Mouse (Mus musculus) spleen, adult 2 months (tissue): Measurements from ENCODE around the gene Cep112. TPM values are rescaled to one million over a fixed set of nuclear protein-coding genes. Genes with fewer than 3 reads are reported as not detected.

Source experiments
- DNase-seq, 2 experiments: peaks; one replicate each; pipeline versions ENCODE4 v3.0.0 to v3.0.0-alpha.2; 2012 to 2021; ENCODE audit warnings: low spot score in 2 of 2, low read depth in 1 of 2
- H3K27ac ChIP-seq: fragments of 200-500 bp; 2 replicates; pipeline ENCODE4 v1.5.1; 2012; ENCODE audit warnings: low read length, inconsistent platforms; ENCODE audit not compliant: insufficient read depth
- H3K27me3 ChIP-seq: fragments of 200-500 bp; 2 replicates; pipeline ENCODE4 v1.6.1; 2012; ENCODE audit warnings: mild to moderate bottlenecking, moderate library complexity, low read length, inconsistent platforms; ENCODE audit not compliant: control insufficient read depth, insufficient read depth
- H3K36me3 ChIP-seq: fragments of 200-500 bp; 2 replicates; pipeline ENCODE4 v1.6.1; 2012; ENCODE audit warnings: mild to moderate bottlenecking, low read length, inconsistent platforms; ENCODE audit not compliant: control insufficient read depth, insufficient read depth
- H3K4me1 ChIP-seq: fragments of 200-500 bp; 2 replicates; pipeline ENCODE4 v1.6.1; 2011; ENCODE audit warnings: inconsistent platforms; ENCODE audit not compliant: control insufficient read depth, insufficient read depth, insufficient read length
- H3K4me3 ChIP-seq: fragments of 200-500 bp; 2 replicates; pipeline ENCODE4 v1.5.1; 2011; ENCODE audit warnings: mild to moderate bottlenecking, inconsistent platforms; ENCODE audit not compliant: insufficient read depth, insufficient read length; ENCODE audit errors: extremely low read depth
- CTCF ChIP-seq: fragments of 200-500 bp; IDR thresholded peaks from 2 replicates; pipeline ENCODE4 v1.5.1; 2011; ENCODE audit warnings: mild to moderate bottlenecking, inconsistent platforms; ENCODE audit not compliant: insufficient read depth, insufficient read length, insufficient replicate concordance; ENCODE audit errors: extremely low read depth
- POLR2A ChIP-seq: fragments of 200-500 bp; IDR thresholded peaks from 2 replicates; pipeline ENCODE4 v1.6.1; 2011; ENCODE audit warnings: low read depth, low read length, inconsistent platforms
- WGBS: fragments of 180-500 bp; shearing (Covaris S2); methylation state at CpG from one replicate; pipeline ENCODE4 v1.1.7; 2018; 5-methylcytosine and 5-hydroxymethylcytosine counted together
- polyA plus RNA-seq: library from polyadenylated mRNA; depleted of rRNA; stranded (reverse); fragments of >200 nt; gene quantifications from 2 replicates; pipeline ENCODE4 v1.2.3, GENCODE M21; 2012

The Cep112 gene
- polyA plus RNA-seq, 1 experiment = 0.29 TPM

GRCm38 (mm10) chr11:108621434-108621901, 196.5 kb downstream of the Cep112 start:
- H3K27me3 ChIP-seq = no peaks in the 10 kb centered on the region
- no peaks in the 10 kb centered on the region for H3K36me3 ChIP-seq
- 91% methylated on average over 9 of the region's 9 CpGs for WGBS
- TF ChIP-seq POLR2A (no peak), CTCF (no peak)
- H3K4me1 ChIP-seq = no peaks in the 10 kb centered on the region
- no peak overlapping the region for H3K4me3 ChIP-seq
- DNase-seq = no peak
- H3K27ac ChIP-seq = no peak overlapping the region

GRCm38 (mm10) chr11:108625546-108626232, 200.7 kb downstream of the Cep112 start:
- Histone ChIP-seq H3K27me3 (no peaks in the 10 kb centered on the region), H3K4me3 (no peak overlapping the region), H3K4me1 (no peaks in the 10 kb centered on the region), H3K27ac (no peak overlapping the region), H3K36me3 (no peaks in the 10 kb centered on the region)
- 81% methylated on average over 5 of the region's 5 CpGs for WGBS
- TF ChIP-seq CTCF (no peak), POLR2A (no peak)
- no peak for DNase-seq

- no peak for DNase-seq
- 79% methylated on average over 2 of the region's 2 CpGs for WGBS
- no peak for TF ChIP-seq CTCF
- no peak for TF ChIP-seq POLR2A
- no peaks in the 10 kb centered on the region for H3K4me1 ChIP-seq
- H3K4me3 ChIP-seq = no peak overlapping the region
- H3K27ac ChIP-seq = no peak overlapping the region
- no peaks in the 10 kb centered on the region for H3K36me3 ChIP-seq
- H3K27me3 ChIP-seq = no peaks in the 10 kb centered on the region
Observed at GRCm38 (mm10) chr11:108637780-108638179, 212.8 kb downstream of the Cep112 start.

GRCm38 (mm10) chr11:108655574-108655973, 230.6 kb downstream of the Cep112 start:
- Histone ChIP-seq H3K4me1 (no peaks in the 10 kb centered on the region), H3K4me3 (no peak overlapping the region), H3K27me3 (no peaks in the 10 kb centered on the region), H3K36me3 (no peaks in the 10 kb centered on the region), H3K27ac (no peak overlapping the region)
- WGBS = 83% methylated on average over 2 of the region's 2 CpGs
- DNase-seq = no peak
- TF ChIP-seq CTCF (no peak), POLR2A (no peak)

- no peak for TF ChIP-seq CTCF
- no peak for TF ChIP-seq POLR2A
- H3K4me1 ChIP-seq = no peaks in the 10 kb centered on the region
- no peaks in the 10 kb centered on the region for H3K27me3 ChIP-seq
- H3K27ac ChIP-seq = no peak overlapping the region
- no peaks in the 10 kb centered on the region for H3K36me3 ChIP-seq
- 83% methylated on average over 3 of the region's 3 CpGs for WGBS
- H3K4me3 ChIP-seq = no peak overlapping the region
- no peak for DNase-seq
Observed at GRCm38 (mm10) chr11:108682014-108682413, 257.0 kb downstream of the Cep112 start.

GRCm38 (mm10) chr11:108696563-108696962, 271.6 kb downstream of the Cep112 start:
- TF ChIP-seq CTCF (no peak), POLR2A (no peak)

GRCm38 (mm10) chr11:108752301-108752700, 327.3 kb downstream of the Cep112 start:
- TF ChIP-seq POLR2A (no peak), CTCF (no peak)
- Histone ChIP-seq H3K4me1 (no peaks in the 10 kb centered on the region), H3K36me3 (no peaks in the 10 kb centered on the region), H3K4me3 (no peak overlapping the region), H3K27me3 (no peaks in the 10 kb centered on the region), H3K27ac (no peak overlapping the region)
- WGBS = 17% methylated on average over 7 of the region's 7 CpGs
- no peak for DNase-seq

More at GRCm38 (mm10) chr11:108696563-108696962, 271.6 kb downstream of the Cep112 start:
- no peak for DNase-seq
- Histone ChIP-seq H3K36me3 (no peaks in the 10 kb centered on the region), H3K4me1 (no peaks in the 10 kb centered on the region), H3K27me3 (no peaks in the 10 kb centered on the region), H3K27ac (no peak overlapping the region), H3K4me3 (no peak overlapping the region)
- WGBS = 13% methylated on average over 4 of the region's 4 CpGs
